In genomic region chr4:134372294-134372747, GRCm38 (mm10) we compare ENCODE assay signal across 8 mouse cellular contexts. TPM values are rescaled to one million over a fixed set of nuclear protein-coding genes. Genes with fewer than 3 reads are reported as not detected.
DNase-seq lines count a peak whose midpoint lies in the region.

No protein-coding gene starts in this region.

- H3K27ac ChIP-seq in hindbrain, embryonic 10.5 days, result no peak overlapping the region

- no peaks in the 10 kb centered on the region for H3K36me3 ChIP-seq in hindbrain, embryonic 10.5 days

- H3K4me1 ChIP-seq in hindbrain, embryonic 10.5 days (replicated peaks), result peaks cover 32% of the 10 kb centered on the region

- peaks cover 76% of the 10 kb centered on the region for H3K27me3 ChIP-seq in hindbrain, embryonic 10.5 days (ENCODE audit: insufficient read depth, poor library complexity, severe bottlenecking)

- DNase-seq in MN1 (ENCODE audit: low spot score), result peak; percentile 89
- DNase-seq in cerebellum, adult 9-10 months, result peak; percentile 87
- DNase-seq in frontal cortex, adult 2 months (ENCODE audit: extremely low spot score in 1 of 2, low spot score in 1 of 2), result peak; percentile 75 to 90
- DNase-seq in hindbrain, embryonic 10.5 days (ENCODE audit: low spot score), result peak; percentile 77
- peak; percentile 78 to 86 for DNase-seq in layer of hippocampus, postnatal 14 days (ENCODE audit: low spot score in 2 of 2)
- DNase-seq in lung, postnatal 10 days, result peak; percentile 90
- DNase-seq in ovary, postnatal 36 days (ENCODE audit: low spot score), result peak; percentile 77
- peak; percentile 78 to 83 for DNase-seq in urinary bladder, adult 18-20 months (ENCODE audit: low spot score in 2 of 2)

- no peaks in the 10 kb centered on the region for H3K9me3 ChIP-seq in hindbrain, embryonic 10.5 days

- H3K4me3 ChIP-seq in hindbrain, embryonic 10.5 days, result peak overlapping the region; percentile 60

- under 1% methylated on average over 16 of the region's 16 CpGs for WGBS in hindbrain, embryonic 10.5 days

RNA-seq across cellular contexts. Expression of gene Extl1, which starts 11.3 kb away (rescaled TPM):
- 30.3 and 32.1 TPM in 2 replicates for polyA plus RNA-seq in frontal cortex, adult 2 months (2012; rRNA removed)
- polyA plus RNA-seq in hindbrain, embryonic 10.5 days (2016; fragmentation: Nextera tagmentation; extraction: Ambion mirVana), result 0.25 and 0.63 TPM in 2 replicates
- total RNA-seq in layer of hippocampus, postnatal 14 days (2021), result 10 to 100 TPM; 37.6 to 39.5 TPM

RNA-seq across cellular contexts. Expression of gene Pafah2, which starts 23.8 kb away (rescaled TPM):
- 11.4 and 12.4 TPM in 2 replicates for polyA plus RNA-seq in frontal cortex, adult 2 months (2012; rRNA removed)
- 7.9 and 9.5 TPM in 2 replicates for polyA plus RNA-seq in hindbrain, embryonic 10.5 days (2016; fragmentation: Nextera tagmentation; extraction: Ambion mirVana)
- 10 to 100 TPM in 1 of 2 experiments, 1 to 10 TPM in 1; 7.8 to 10.9 TPM for total RNA-seq in layer of hippocampus, postnatal 14 days (2021)

RNA-seq across cellular contexts. Expression of gene Slc30a2, which starts 29.3 kb away (rescaled TPM):
- polyA plus RNA-seq in frontal cortex, adult 2 months (2012; rRNA removed), result 0.29 and 0.58 TPM in 2 replicates
- polyA plus RNA-seq in hindbrain, embryonic 10.5 days (2016; fragmentation: Nextera tagmentation; extraction: Ambion mirVana), result 0.10 TPM in 1 of 2 replicates, not detected in the other
- total RNA-seq in layer of hippocampus, postnatal 14 days (2021), result not detected

RNA-seq across cellular contexts. Expression of gene Trim63, which starts 57.4 kb away (rescaled TPM):
- 0.15 and 0.36 TPM in 2 replicates for polyA plus RNA-seq in frontal cortex, adult 2 months (2012; rRNA removed)
- polyA plus RNA-seq in hindbrain, embryonic 10.5 days (2016; fragmentation: Nextera tagmentation; extraction: Ambion mirVana), result 0.51 and 0.56 TPM in 2 replicates
- total RNA-seq in layer of hippocampus, postnatal 14 days (2021), result under 1 TPM in 1 of 2 experiments, not detected in 1; 0.21 TPM

Comparison
In these comparisons a context has a peak if more than half of its experiments do, and no peak if none do; other contexts are left out.
1. RNA of gene Extl1, which starts 11.3 kb away (polyA plus RNA-seq): 30.3 to 32.1 TPM in frontal cortex, adult 2 months; 0.25 to 0.63 TPM in hindbrain, embryonic 10.5 days; every median in the first group is over 10 times any median in the second.
2. Peak in every context shown above with its lines, with median percentiles within 50 percentile points of each other: DNase-seq.